Mouse (Mus musculus) heart, postnatal 14 days (tissue): ENCODE results near the gene Pitpnm2. TPM values are rescaled to one million over a fixed set of nuclear protein-coding genes. Genes with fewer than 3 reads are reported as not detected.
A peak's percentile ranks its signal among the peaks of the same experiment; 100 is the strongest.

Source experiments
- DNase-seq, 2 experiments: peaks; one replicate each; pipeline ENCODE4 v3.0.0; 2021 to 2022
- intact Hi-C: fragments of 180-260 bp; cut with DNase I; formaldehyde crosslinking; loops from one replicate; pipeline ENCODE4 v1.15.1; 2025
- total RNA-seq, 2 experiments: library from RNA; stranded (reverse); gene quantifications; 2 replicates each; pipeline ENCODE4 v1.2.3; 2021

The Pitpnm2 gene
- total RNA-seq, 2 experiments from 2014 or later, result 47.9 to 52.4 TPM

DNA sequence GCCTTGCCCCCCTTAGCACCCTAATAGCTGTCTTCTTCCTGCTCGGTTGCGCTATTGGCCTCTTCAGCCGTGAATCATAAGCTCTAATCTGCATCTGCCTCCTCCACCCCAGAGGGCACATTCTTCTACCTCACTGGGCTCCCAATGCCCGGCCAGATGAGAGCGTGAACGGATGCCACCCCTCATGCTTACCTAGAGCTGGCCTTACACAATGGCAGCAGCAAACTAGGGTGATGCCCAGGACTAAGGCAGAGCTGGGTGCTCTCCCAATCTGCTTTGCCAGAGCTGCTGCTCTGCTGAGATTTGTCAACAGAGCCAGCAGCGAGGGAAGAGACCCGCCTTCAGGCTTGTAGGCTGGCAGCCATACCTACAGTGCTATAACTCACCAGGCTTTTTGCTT lies 41.5 kb downstream of the Pitpnm2 start:
- intact Hi-C loops, result loop anchor here (2.0 kb wide), 1 partner anchor 39 kb away; no protein-coding TSS in a partner anchor
- DNase-seq, result no peak

DNA sequence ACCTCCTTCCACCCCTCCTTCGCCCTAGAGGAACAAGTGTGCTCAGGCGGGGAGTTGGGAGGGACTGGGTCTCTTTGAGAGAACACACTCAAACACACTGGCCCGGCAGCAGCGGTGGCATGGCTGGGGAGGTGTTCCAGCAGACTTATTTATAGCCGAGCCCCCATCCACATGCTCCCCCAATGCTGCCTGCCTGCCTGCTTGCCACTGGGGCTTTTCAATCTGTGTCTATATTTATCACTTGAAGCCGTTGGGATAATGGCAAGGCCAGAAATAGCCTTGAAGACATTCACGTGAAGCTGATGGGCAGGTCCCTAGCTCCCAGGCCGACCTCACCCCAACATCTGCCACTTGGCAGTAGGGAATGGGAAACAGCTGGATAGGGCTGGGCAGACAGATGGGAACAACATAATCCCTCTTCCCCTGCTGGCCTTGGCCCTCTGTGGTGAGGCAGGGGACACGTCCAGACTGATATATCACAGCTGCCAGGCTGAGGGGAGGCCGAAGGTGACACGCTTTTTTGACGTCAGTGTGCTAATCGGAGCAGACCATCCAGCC lies 43.0 kb downstream of the Pitpnm2 start:
- intact Hi-C loops, result no loop called here

DNA sequence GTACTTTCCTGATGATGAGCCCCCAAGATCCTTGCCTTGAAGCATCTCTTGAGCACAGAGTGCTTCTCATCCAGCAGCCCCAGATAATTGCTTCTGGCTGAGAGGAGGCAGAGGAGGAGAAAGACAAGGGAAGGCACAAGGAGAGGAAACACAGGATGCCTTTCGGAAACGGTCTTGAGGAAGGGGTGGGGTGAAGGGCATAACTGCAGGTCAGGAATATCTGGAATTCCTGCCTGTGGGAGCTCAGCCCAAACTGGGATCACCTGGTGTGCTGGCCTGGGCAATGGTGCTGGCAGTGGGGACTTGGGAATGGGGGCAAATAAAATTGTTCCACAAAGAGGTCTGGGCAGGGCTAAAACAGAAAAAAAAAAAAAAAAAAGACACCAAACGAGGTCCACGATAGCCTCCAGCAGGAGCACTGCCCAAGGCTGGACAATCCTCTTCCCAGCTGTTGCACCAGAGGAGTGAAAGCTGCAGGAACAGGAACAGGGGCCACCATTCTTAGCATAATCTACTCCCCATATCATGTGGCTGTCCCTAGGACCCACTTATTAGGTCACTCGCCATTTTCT lies 43.7 kb downstream of the Pitpnm2 start:
- intact Hi-C loops, result no loop called here
- no peak for DNase-seq

More for the DNA sequence above, 43.0 kb downstream of the Pitpnm2 start:
- DNase-seq, result peak; percentile 72 to 80

DNA sequence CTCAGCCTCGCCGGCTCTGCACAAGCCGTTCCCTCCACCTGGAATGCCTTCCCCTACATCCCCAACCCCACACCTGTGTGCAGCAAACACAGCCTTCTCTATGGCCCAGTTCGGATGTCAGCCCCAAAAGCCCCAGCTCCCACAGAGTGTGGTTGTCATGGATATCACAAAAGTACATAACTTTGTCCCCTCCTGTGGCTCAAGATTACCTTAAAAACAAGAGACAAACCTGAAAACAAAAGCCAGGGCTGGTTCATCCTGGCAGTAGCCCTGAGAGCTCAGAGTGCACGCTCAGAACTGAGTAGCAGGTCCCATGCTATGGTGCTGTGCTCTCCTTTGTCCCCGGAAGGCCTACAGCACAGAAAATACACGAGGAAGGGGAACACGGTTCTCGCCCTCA lies 44.3 kb downstream of the Pitpnm2 start:
- intact Hi-C loops, result no loop called here
- no peak for DNase-seq

DNA sequence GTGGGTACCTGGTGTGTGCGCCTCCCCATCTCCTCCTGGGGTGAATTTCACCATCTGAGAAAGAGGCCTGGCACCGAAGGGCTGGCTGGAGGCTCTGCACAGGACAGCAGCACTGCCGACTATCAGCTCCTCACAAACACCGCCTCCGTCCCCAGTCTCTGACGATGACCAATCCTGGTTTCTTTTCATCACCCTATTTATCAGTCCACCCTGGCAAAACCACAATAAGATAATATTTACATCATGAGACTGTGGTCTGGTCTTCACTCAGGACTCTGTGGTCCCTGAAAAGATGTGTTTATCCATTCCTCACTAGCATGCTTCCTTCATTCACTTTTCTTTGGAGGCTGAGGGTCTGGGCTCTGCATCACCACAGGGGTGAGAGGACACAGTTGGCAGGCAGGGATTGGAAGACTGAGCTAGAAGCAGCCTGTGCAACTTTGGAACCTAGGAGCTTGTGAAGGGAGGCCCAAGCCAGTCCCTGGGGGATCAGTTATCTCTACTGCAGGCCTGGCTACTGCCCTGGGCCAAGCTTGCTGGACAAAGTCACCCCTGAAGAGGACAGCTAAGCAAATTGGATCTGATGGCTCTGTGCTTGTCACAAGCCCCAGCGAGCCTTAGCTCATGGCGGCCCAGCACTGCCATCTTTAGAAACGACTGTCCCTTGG lies 45.3 kb downstream of the Pitpnm2 start:
- intact Hi-C loops, result no loop called here
- peak in 1 of 2 experiments; percentile 55 for DNase-seq

DNA sequence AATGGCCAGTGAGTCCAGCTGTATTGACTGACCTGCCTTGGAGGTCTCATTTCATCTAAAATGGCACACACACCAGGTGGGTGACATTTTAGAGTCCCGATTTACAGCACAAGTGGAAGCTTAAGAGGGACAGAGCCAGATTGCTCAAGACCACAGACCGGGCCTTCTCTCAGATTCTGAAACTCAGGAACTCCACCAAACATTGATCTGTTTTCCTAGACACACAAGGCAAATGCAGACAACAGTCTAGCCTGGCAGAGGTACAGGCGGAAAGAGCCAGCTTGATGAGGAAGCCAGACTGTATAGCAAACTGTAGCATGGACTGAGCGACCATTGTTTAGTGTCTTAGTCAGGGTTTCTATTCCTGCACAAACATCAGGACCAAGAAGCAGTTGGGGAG lies 46.3 kb downstream of the Pitpnm2 start:
- intact Hi-C loops, result no loop called here
- no peak for DNase-seq

DNA sequence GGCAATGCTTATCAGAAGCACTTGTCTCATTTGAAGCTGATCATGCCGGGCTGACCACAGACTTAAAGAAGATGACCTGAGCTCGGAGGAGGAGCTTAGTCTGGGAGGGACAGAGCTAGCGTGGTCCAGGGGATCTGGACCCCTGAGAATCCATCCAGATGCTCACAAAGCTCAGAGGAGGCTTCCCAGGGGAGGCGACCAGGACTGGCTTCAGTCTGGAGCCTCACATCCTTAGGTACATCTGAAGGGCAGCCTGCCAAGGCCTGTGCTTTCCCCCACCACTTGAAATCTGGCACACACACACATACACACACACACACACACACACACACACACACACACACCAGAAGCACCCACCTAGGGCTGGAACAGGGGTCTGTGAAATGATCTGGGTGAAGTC lies 47.5 kb downstream of the Pitpnm2 start:
- intact Hi-C loops, result no loop called here
- no peak for DNase-seq

DNA sequence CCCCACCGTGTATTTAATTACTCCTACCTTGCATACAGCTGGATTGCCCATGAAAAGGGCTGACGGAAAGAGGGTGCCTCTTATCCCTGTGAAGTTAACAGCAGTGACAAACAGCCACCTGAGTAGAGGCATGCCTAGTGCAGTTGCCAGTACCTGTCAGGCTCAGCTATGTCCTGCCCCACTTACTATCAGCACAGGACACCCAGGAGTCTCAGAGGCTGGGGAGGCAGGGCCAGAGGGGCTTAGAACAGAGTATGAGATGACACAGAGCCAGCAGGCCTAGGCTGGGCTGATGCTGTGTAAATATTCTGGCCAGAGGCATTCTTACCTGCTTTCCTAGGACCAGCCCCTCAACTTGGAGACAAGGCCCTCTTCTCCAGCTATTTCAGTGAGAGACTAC lies 48.0 kb downstream of the Pitpnm2 start:
- intact Hi-C loops, result no loop called here
- no peak for DNase-seq

DNA sequence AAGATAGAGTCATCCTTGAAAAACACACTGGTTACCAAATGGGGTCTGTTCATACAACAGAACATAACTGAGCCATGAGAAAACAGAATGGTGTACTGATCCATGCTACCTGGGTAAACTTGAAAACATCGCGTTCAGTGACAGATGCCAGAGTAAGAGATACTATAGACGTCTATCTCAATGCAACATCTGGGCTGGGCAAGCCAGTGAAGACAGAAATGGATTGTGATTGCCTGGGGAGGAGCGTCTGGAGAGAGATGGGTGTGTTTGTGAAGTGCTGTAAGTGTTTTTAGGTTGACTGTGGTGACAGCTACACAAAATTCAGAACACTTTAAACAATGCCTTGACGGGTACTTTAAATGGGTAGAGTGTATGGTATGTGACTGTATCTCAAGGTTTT lies 48.7 kb downstream of the Pitpnm2 start:
- intact Hi-C loops, result no loop called here
- DNase-seq, result no peak

DNA sequence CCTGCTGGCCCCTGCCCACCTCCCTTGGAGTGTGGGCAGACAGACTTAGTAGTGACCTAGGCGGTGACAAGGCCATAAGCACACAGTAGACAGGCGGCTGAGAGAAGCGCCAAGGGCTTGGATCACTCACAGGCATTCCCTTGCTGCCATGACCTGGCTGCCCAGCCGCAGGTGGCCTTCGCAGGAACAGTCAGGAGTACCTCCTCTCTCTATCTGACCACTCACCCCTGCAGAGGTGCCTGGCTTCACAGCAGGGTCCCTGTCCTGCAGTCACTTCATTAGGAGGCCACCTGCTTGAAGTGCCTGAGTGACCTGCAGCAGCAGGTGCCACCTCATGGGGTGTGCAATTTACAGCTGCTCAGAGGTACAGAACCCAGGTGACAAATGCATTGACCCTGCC lies 50.4 kb downstream of the Pitpnm2 start:
- intact Hi-C loops, result no loop called here
- DNase-seq, result no peak

DNA sequence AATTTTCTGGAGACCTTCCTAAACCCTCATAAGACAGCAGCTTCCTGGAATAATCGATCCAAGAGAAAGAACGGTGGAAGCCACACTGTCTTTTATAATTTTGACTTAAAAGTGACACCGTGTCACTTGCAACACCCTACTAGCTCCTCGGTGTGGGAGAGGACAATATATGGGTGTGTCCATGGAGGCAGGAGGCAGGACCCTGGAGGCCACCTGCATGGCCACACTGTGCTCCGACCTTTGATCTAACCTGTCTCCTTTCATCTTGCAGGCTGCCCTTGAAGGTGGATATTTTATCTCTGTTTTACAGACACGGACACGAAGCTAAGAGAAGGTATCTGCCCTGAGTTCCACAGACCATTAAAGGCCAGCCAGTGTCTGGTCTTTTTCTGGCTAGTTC lies 51.1 kb downstream of the Pitpnm2 start:
- intact Hi-C loops, result no loop called here

DNA sequence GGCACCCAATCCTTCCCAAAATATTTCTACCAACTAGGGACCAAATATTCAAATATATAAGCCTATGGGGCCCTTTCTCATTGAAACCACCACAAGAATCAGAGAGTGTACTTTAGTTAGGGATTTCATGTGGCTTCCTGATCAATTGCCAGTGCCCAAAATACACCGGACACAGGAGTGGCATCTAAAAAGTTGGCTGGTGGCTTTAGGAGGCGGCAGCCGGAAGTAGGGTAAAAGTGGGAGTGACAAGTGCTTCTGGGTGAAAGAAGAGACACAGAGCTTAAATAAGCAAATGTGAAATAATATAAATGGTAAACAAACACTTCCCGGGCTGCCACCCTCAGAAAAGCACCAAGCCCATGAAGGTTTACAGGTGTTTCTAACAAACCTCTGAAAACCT lies 53.5 kb downstream of the Pitpnm2 start:
- no peak for DNase-seq

More for the DNA sequence above, 51.1 kb downstream of the Pitpnm2 start:
- no peak for DNase-seq

DNA sequence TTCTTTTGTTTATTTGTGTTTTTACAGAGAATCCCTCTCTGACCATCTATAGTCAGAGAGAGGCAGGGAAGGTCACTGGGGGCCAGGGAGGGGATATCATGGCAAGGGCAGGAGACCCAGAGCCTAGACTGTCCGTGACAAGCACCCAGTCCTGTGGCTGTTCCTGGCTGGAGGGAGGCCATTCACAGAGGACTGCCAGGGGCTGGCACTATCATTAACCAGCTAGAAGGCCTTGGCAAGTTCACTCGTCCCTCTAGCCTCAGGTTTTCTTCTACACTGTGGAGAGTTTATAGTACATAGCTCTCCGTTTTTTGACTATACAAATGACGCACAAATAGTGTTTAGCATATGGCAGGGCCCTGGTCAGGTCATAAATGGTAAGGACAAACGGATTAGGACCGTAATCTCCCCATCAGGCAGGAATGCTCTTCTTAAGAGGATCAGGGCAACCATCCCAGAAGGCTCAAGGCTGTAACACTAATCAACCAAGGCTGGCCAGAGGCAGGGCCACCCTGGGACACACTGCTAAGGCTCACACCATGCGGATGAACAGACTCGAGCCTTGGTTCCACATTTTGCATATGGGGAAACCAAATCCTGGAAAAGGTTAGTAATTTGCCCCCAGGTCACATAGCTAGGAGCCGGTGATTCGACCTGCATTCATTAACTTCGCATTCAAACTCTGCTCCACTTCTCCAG lies 55.0 kb downstream of the Pitpnm2 start:
- intact Hi-C loops, result no loop called here
- no peak for DNase-seq

More for the DNA sequence above, 53.5 kb downstream of the Pitpnm2 start:
- intact Hi-C loops, result no loop called here

DNA sequence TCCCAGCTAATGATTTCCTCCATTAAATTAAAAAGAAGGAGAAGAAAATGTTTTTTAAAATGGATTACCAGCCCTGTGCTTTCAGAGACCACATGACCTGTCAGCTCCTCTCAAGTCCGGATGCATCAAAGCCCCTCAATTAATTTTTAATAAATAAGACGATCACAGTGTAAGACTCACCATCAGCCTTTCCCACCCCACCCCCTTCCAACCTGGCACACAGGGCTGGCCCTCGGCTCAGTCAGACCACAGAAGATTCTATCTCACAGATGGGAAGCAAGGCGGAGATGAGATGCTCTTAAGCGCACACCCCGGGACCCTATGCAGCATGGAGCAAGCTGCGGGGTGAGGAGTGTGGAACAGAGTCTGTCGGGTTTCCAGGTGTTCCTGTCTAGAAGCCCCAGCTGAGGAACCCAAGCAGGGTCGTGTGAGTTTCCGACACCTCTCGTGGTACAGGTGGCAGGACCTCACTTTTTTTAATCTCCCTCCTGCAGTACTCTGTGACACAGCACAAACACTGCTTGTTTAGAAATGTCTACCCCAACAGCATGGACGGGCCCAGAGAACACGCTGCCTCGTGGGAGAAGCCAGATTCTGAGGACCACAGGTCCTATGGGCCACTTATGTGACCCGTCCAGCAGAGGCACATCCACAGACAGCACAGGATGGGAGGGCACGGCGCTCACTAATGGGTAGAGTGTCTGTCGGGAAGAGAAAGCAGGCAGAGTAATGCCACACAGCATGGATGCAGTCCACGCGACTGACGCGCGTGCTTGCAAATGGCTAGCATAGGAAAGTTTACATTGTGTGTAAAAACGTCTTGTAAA lies 56.1 kb downstream of the Pitpnm2 start:
- DNase-seq, result no peak
- intact Hi-C loops, result no loop called here

DNA sequence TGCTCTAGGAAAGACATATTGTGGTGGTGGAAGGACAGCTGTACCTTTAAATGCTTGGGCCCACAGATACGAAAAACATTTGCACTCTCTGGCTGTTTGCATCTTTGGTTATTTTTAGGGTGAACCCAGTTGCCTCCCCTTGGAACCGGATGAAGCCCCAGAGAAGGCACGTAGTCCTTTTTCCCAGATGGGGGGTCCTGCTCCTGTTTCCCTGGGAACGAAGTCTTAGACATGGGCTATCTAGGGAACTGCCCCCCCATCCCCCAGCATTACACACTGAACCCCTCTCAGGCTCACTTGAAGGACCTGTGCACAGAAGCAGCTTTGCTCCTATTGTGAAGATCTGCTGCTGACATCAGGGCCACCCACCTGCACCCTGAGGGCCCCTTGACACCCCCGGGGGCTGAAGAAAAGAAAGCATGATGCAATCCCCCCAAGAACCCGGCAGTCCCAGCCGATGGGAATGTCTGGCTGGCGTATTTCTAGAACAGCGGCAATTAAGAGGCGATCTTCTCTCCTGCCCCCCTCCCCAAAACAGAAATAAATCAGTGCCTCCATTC lies 56.8 kb downstream of the Pitpnm2 start:
- intact Hi-C loops, result no loop called here
- no peak for DNase-seq

DNA sequence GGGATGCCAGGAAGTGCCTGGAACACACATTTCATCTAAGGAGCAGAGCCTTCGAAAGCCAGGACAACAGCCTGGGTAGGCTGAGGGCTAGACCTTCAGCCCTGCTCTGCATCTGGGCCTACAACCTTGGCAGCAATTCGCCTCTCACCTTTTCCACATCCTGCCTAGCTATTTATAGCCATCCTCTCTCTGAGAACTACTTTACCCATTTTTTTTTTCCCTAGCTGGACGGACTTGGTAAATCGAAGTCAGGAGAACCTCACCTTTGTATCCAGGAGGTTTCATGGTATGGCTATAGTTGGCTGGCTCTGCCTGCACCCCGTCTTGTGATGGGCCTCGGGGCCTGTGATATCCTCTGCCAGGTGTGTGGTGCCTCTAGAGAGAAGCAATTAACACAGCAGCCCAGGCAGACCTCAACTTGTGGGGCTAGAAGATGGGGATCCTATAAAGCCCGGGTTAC lies 57.3 kb downstream of the Pitpnm2 start:
- intact Hi-C loops, result no loop called here
- DNase-seq, result no peak

DNA sequence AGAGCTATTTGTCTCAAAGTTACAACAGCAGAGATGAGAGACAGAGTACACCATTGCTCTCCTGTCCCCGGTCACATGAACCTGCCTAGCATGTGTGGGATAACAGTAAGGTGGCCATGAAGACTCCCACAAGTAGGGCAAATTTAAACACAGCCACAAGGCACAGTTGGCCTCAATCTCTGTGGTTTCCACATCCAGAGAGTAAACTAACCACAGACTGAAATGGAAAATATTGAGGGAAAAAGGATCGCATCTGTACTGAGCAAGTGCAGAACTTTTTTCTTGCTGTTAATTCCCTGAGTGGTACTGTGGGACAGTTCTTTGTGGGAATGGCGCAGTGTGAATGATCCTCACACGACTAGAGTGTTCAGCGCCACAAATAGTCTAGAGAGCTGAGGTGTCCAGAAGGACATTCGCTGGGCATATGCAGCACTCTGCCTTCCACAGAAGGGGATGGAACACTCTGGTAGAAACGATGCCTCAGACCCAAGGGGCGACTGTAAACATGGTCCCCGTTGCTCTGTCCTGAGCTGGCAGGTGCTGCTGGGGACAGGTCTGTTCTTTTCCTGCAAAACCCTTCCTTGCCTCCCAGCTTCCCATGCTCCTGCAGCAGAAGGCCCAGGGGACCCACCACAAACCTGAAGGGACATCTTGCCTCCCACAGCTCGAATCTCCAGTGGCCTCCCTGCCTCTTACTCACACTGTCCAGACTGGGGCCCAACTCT lies 59.3 kb downstream of the Pitpnm2 start:
- no peak for DNase-seq
- intact Hi-C loops, result no loop called here

DNA sequence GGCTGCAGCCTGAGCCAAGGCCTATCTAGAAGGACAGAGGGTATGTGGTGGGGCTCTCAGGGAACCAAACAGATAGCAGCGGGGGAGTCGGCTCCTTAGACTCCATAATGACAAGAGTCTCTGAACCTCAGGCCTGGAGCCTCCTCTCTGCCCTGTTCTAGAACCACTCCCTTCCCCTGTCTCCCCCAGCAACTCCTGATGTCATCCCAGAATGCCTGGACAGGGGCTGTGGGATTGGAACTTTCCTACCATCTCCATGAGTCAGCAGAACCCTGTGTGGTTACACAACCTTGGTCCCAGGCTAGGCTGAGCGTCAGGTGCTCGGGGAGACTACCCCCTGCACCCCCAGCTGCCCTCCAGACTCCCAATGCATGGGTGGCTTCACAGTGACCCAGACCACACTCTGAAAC lies 60.0 kb downstream of the Pitpnm2 start:
- DNase-seq, result no peak
- intact Hi-C loops, result no loop called here

DNA sequence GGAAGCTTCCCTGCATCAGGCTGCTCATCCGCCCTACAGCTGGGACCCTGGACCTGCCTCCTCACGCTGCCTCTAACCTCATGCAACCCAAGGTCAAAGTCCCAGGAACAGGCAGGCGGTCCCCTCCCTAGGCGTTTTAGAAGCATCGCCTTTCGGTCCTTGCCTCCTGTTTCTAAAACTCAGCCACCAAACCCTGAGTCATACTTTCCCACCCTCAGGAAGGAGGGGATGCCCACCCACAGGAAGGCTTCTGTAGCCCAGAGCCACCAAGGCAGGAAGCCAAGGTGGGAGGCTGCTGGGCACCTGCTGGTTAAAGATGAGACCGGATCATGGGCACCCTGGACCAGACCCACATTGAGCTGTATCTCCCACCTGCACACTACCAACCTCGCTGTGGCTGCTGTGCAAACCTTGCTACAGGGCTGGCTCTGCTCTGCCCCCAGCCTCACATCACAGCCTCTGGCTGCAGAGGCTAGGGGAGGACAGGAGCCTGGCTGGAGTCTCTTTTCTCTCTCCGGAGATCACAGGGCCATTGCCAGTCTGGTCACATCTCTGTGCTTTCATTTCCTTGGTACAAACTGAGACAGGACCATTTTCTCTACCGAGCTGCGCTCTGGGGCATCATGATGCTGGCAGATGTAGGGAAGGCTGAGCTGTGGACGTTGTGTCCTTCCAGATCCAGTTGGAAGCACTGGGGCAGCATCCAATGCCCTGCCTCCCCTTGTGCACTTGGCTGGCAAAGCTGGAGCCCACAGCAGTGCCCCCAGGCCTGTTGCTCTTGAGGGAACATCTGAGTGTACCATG lies 61.9 kb downstream of the Pitpnm2 start:
- no peak for DNase-seq

More for the DNA sequence above, 61.9 kb downstream of the Pitpnm2 start:
- intact Hi-C loops, result no loop called here
